Mouse (Mus musculus): ENCODE results near the gene Dnmt1. TPM values are rescaled to one million over a fixed set of nuclear protein-coding genes. Genes with fewer than 3 reads are reported as not detected.
A peak's percentile ranks its signal among the peaks of the same experiment; 100 is the strongest.

Dnmt1 gene
- polyA plus RNA-seq, 1 experiment, result 21.7 TPM

GRCm38 (mm10) chr9:20976961-20977689 lies 17.4 kb upstream of the Dnmt1 start:
- Histone ChIP-seq H3K36me3 (ENCODE audit: control insufficient read depth, insufficient read depth, low read length) (no peaks in the 10 kb centered on the region), H3K4me1 (ENCODE audit: control insufficient read depth, insufficient read depth, insufficient read length, low read length) (peaks cover 10% of the 10 kb centered on the region), H3K4me3 (ENCODE audit: low read depth, low read length) (peak overlapping the region; percentile 70), H3K27me3 (ENCODE audit: control insufficient read depth, insufficient read depth, low read length) (no peaks in the 10 kb centered on the region), H3K27ac (ENCODE audit: insufficient read depth, low read depth, low read length) (no peak overlapping the region)
- TF ChIP-seq CTCF (IDR thresholded peaks at IDR 0.05; ENCODE audit: extremely low read depth, insufficient read length, insufficient replicate concordance, low read depth, low read length) (no peak), POLR2A (IDR thresholded peaks at IDR 0.05; ENCODE audit: low read depth, low read length) (no peak)
- WGBS, result under 1% methylated on average over 4 of the region's 4 CpGs

- TF ChIP-seq POLR2A (IDR thresholded peaks at IDR 0.05; ENCODE audit: low read depth, low read length) (peak; percentile 43; the same call in 1 of the 2 replicates), CTCF (IDR thresholded peaks at IDR 0.05; ENCODE audit: extremely low read depth, insufficient read length, insufficient replicate concordance, low read depth, low read length) (no peak)
- under 1% methylated on average over 47 of the region's 47 CpGs for WGBS
Measured at GRCm38 (mm10) chr9:20976216-20976960, 16.7 kb upstream of the Dnmt1 start, which contains the start of gene S1pr2. TSS of gene S1pr2 (minus strand) at chr9:20976781.

DNA sequence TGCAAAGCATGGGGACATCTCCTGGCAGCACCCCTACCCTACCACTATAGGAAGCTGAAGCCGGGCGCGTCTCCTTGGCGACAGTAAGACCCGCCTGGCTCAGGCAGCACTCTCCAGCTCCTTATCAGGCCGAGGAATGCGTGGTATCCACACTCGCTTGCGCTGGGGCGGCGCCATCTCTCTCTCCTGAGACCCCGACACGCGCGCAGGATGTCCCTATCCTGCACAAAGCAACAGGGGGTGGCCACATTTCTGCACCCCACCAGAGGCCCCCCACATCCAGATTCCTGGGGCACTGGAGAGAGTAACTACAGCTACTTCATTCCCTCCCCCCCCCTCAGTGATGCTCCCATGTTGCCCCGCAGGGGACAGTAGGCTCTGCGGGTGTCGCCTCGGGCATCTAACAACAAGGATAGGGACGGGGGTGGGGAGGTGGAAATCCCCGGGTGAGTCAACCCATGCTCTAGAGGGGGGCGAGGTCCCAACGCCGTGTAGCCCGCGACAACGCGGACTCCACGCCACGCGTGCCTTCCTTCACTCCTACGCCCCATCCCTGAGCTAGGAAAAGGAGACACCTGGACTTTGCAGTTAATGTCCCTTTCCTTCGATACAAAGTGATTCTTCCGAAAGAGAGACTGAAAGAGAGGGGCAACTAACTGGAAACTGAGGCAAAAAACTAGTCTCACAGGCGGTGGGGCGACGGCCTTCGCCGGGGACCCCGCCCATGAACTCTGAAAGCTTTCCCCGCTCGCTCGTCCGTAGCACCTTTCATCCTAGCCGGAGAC lies 15.9 kb upstream of the Dnmt1 start:
- no peak for TF ChIP-seq CTCF (IDR thresholded peaks at IDR 0.05; ENCODE audit: extremely low read depth, insufficient read length, insufficient replicate concordance, low read depth, low read length)
- no peak for TF ChIP-seq POLR2A (IDR thresholded peaks at IDR 0.05; ENCODE audit: low read depth, low read length)
- Histone ChIP-seq H3K27ac (ENCODE audit: insufficient read depth, low read depth, low read length) (no peak overlapping the region; the same call in 1 of the 2 replicates), H3K27me3 (ENCODE audit: control insufficient read depth, insufficient read depth, low read length) (no peaks in the 10 kb centered on the region), H3K4me1 (ENCODE audit: control insufficient read depth, insufficient read depth, insufficient read length, low read length) (peaks cover 10% of the 10 kb centered on the region), H3K36me3 (ENCODE audit: control insufficient read depth, insufficient read depth, low read length) (no peaks in the 10 kb centered on the region), H3K4me3 (ENCODE audit: low read depth, low read length) (peak overlapping the region; percentile 70)
- 2% methylated on average over 43 of the region's 45 CpGs for WGBS

More at GRCm38 (mm10) chr9:20976216-20976960, 16.7 kb upstream of the Dnmt1 start, which contains the start of gene S1pr2:
- Histone ChIP-seq H3K4me3 (ENCODE audit: low read depth, low read length) (peak within 1 kb of the TSS; percentile 70), H3K27ac (ENCODE audit: insufficient read depth, low read depth, low read length) (peak within 1 kb of the TSS; percentile 61), H3K27me3 (ENCODE audit: control insufficient read depth, insufficient read depth, low read length) (no peaks in the 10 kb centered on the region), H3K4me1 (ENCODE audit: control insufficient read depth, insufficient read depth, insufficient read length, low read length) (peaks cover 10% of the 10 kb centered on the region), H3K36me3 (ENCODE audit: control insufficient read depth, insufficient read depth, low read length) (no peaks in the 10 kb centered on the region)

DNA sequence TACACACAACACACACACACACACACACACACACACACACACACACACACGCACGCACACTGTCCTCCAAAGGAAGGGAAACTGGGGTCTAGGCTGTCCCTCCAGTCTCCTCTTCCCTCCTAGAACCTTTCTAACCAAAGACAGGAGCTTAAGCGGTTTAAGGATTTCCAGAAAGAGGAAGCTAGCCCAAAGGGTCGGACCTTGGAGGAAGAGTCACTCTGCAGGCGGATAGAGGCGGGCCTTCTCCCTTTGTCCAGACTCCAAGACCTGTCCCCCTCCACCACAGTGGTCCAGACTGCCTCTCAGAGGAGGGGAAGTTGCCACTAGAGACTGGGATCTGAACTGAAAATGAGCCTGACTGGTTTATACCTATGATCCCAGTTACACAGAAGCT lies 14.0 kb upstream of the Dnmt1 start:
- Histone ChIP-seq H3K27me3 (ENCODE audit: control insufficient read depth, insufficient read depth, low read length) (no peaks in the 10 kb centered on the region), H3K27ac (ENCODE audit: insufficient read depth, low read depth, low read length) (peak overlapping the region; percentile 24; the same call in 1 of the 2 replicates), H3K4me3 (ENCODE audit: low read depth, low read length) (no peak overlapping the region), H3K36me3 (ENCODE audit: control insufficient read depth, insufficient read depth, low read length) (no peaks in the 10 kb centered on the region), H3K4me1 (ENCODE audit: control insufficient read depth, insufficient read depth, insufficient read length, low read length) (peaks cover 10% of the 10 kb centered on the region)
- TF ChIP-seq POLR2A (IDR thresholded peaks at IDR 0.05; ENCODE audit: low read depth, low read length), result no peak
- 64% methylated on average over 6 of the region's 6 CpGs for WGBS

GRCm38 (mm10) chr9:20973001-20973681 lies 13.5 kb upstream of the Dnmt1 start:
- H3K27me3 ChIP-seq (ENCODE audit: control insufficient read depth, insufficient read depth, low read length), result no peaks in the 10 kb centered on the region
- H3K4me3 ChIP-seq (ENCODE audit: low read depth, low read length), result no peak overlapping the region
- WGBS, result 92% methylated on average over 4 of the region's 4 CpGs
- no peak for TF ChIP-seq CTCF (IDR thresholded peaks at IDR 0.05; ENCODE audit: extremely low read depth, insufficient read length, insufficient replicate concordance, low read depth, low read length)
- TF ChIP-seq POLR2A (IDR thresholded peaks at IDR 0.05; ENCODE audit: low read depth, low read length), result no peak
- peak overlapping the region; percentile 51 for H3K27ac ChIP-seq (ENCODE audit: insufficient read depth, low read depth, low read length)
- peaks cover 10% of the 10 kb centered on the region for H3K4me1 ChIP-seq (ENCODE audit: control insufficient read depth, insufficient read depth, insufficient read length, low read length)
- no peaks in the 10 kb centered on the region for H3K36me3 ChIP-seq (ENCODE audit: control insufficient read depth, insufficient read depth, low read length)

GRCm38 (mm10) chr9:20972141-20972992 lies 12.7 kb upstream of the Dnmt1 start:
- peak overlapping the region; percentile 5; the same call in 1 of the 2 replicates for H3K4me3 ChIP-seq (ENCODE audit: low read depth, low read length)
- 58% methylated on average over 28 of the region's 28 CpGs for WGBS
- TF ChIP-seq POLR2A (IDR thresholded peaks at IDR 0.05; ENCODE audit: low read depth, low read length) (no peak), CTCF (IDR thresholded peaks at IDR 0.05; ENCODE audit: extremely low read depth, insufficient read length, insufficient replicate concordance, low read depth, low read length) (no peak)
- H3K27me3 ChIP-seq (ENCODE audit: control insufficient read depth, insufficient read depth, low read length), result no peaks in the 10 kb centered on the region
- H3K27ac ChIP-seq (ENCODE audit: insufficient read depth, low read depth, low read length), result peak overlapping the region; percentile 51
- peaks cover 10% of the 10 kb centered on the region for H3K4me1 ChIP-seq (ENCODE audit: control insufficient read depth, insufficient read depth, insufficient read length, low read length)
- H3K36me3 ChIP-seq (ENCODE audit: control insufficient read depth, insufficient read depth, low read length), result no peaks in the 10 kb centered on the region
